Mouse (Mus musculus): Measurements from ENCODE around the gene Scoc. TPM values are rescaled to one million over a fixed set of nuclear protein-coding genes. Genes with fewer than 3 reads are reported as not detected.
A peak's percentile ranks its signal among the peaks of the same experiment; 100 is the strongest.
"Not testable (repeated sequence)": the region's sequence is repeated elsewhere in the genome, so short reads cannot be mapped to it uniquely, and the experiment has no call there.

The Scoc gene
- 45.8 and 53.8 TPM in 2 replicates for polyA plus RNA-seq (2015; fragmentation: Nextera tagmentation; extraction: Ambion mirVana)

DNA sequence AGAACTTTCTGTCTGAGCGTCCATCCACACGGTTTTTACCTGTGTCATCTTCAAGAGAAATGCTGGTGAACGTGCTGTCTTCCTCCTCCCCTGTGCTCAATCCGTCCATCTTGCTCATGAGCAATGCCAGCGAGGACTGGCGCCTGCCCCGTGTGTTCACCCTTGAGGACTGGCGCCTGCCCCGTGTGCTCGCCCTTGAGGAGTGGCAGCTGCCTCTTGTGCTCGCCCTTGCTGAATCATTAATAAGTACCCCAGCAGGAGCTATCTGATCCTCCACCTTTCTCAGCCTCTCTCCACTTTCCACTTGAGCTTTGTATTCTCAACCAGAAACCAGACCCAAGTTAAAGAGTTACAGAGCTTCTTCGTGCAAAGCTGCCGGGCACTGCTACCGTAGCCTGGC is at the start of gene Scoc:
Gene Scoc (minus strand): TSS at position 170 of the 400 bp plus-strand sequence.
- no peaks in the 10 kb centered on the region for H3K27me3 ChIP-seq
- no peaks in the 10 kb centered on the region for H3K9me3 ChIP-seq (replicated peaks)
- H3K9ac ChIP-seq, result no peak within 1 kb of the TSS
- no peaks in the 10 kb centered on the region for H3K36me3 ChIP-seq (replicated peaks)
- no peaks in the 10 kb centered on the region for H3K4me1 ChIP-seq (replicated peaks)
- H3K27ac ChIP-seq (replicated peaks), result no peak within 1 kb of the TSS
- no peak within 1 kb of the TSS for H3K4me3 ChIP-seq (replicated peaks)
- WGBS (ENCODE audit: insufficient replicate concordance), result 72% methylated on average over 14 of the region's 14 CpGs
- ATAC-seq (ENCODE audit: insufficient read depth), result no peak
- H3K4me2 ChIP-seq, result no peak within 1 kb of the TSS

DNA sequence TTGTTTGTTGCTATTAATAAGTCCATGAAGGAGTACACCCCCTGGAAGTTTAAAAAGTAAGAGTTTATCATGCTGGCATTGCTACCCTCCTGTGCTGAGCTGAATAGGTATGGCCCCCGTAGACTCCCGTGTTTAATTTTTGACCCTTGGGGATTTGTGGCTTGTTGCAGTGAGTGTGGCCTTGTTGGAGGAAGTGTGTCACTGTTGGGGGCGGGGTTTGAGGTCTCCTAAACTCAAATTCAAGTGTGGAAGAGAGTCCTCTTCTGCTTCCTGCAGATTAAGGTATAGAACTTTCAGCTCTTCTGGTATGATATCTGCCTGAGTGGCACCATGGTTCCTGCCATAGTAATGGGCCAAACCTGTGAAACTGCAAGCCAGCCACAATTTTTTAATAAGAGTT is 1.4 kb upstream of the Scoc start:
- no peaks in the 10 kb centered on the region for H3K27me3 ChIP-seq
- no peaks in the 10 kb centered on the region for H3K9me3 ChIP-seq (replicated peaks)
- H3K27ac ChIP-seq (replicated peaks), result no peak overlapping the region
- WGBS (ENCODE audit: insufficient replicate concordance), result 37% methylated on average over 3 of the region's 3 CpGs
- no peak overlapping the region for H3K4me2 ChIP-seq
- ATAC-seq (ENCODE audit: insufficient read depth), result no peak
- no peaks in the 10 kb centered on the region for H3K36me3 ChIP-seq (replicated peaks)
- no peak overlapping the region for H3K9ac ChIP-seq
- H3K4me1 ChIP-seq (replicated peaks), result no peaks in the 10 kb centered on the region
- H3K4me3 ChIP-seq (replicated peaks), result no peak overlapping the region

DNA sequence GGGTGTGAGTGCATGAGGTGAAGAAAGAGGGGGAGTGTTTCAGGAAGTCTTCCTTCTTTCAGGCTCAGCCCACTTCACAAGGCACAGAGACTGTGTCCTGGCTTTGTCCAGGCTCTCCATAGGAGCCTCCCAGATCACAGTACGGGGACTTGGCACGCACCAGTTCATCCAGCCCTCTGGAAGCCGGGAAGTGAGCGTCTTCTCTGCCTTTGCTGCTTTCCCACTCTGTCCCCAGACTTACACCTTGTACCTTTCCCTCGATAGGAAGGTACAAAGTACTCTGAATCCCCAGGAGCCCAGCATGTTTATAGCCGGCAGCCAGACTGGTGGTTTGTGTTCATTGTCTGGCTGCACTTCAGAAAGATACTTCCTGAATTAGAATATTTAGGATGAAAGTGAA is 1.1 kb downstream of the Scoc start:
- H3K9ac ChIP-seq, result no peak overlapping the region
- WGBS (ENCODE audit: insufficient replicate concordance), result 55% methylated on average over 6 of the region's 6 CpGs
- no peak for ATAC-seq (ENCODE audit: insufficient read depth)

DNA sequence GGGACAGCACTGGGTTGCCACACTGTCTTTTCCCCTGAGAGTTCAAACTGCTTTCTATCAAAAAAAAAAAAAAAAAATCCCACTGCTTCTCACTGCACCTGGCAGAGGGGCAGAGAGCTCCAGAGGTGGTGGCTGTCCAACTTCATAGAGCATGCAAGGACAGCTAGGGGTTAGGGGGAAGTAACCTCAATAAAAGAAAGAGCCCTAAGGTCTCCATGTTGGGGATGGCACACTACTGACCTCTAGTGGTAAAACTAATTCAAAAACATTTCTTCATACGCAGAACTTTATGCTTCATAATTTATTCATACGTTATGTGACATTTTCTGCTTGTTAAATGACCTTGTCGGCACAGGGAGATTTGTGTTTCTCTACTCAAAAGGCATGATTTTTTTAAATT is 7.1 kb downstream of the Scoc start:
- Histone ChIP-seq H3K36me3 (replicated peaks) (no peaks in the 10 kb centered on the region), H3K27ac (replicated peaks) (no peak overlapping the region), H3K4me3 (replicated peaks) (no peak overlapping the region), H3K27me3 (no peaks in the 10 kb centered on the region), H3K4me2 (no peak overlapping the region), H3K9ac (no peak overlapping the region), H3K9me3 (replicated peaks) (no peaks in the 10 kb centered on the region), H3K4me1 (replicated peaks) (0 out of 2 replicates have a peak, but pooled peaks cover 3% of the 10 kb centered on the region)
- no peak for ATAC-seq (ENCODE audit: insufficient read depth)
- WGBS (ENCODE audit: insufficient replicate concordance), result 16% methylated on average over 3 of the region's 3 CpGs

More for the DNA sequence above, 1.1 kb downstream of the Scoc start:
- Histone ChIP-seq H3K27me3 (no peaks in the 10 kb centered on the region), H3K4me2 (no peak overlapping the region), H3K4me3 (replicated peaks) (no peak overlapping the region), H3K9me3 (replicated peaks) (no peaks in the 10 kb centered on the region), H3K4me1 (replicated peaks) (no peaks in the 10 kb centered on the region), H3K36me3 (replicated peaks) (no peaks in the 10 kb centered on the region), H3K27ac (replicated peaks) (no peak overlapping the region)

DNA sequence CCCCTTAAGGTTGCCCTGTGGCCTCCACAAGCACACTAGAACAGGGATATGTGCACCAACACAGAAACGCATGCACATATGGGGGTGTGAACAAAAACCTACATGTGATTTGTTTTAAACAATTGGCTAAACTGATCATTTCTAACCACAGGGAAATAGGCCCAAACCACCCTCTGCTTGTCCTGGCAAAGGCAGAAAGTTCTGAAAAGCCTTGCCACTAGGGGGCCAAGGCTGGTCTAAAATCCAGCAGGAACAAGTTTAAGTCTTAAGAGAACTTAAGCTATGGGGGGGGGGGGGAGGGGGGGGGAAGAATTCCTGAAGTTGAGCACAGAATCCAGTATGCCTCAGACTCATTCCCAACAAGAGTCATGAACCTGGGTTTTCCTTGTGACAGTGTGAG is 8.2 kb downstream of the Scoc start:
- WGBS (ENCODE audit: insufficient replicate concordance), result 66% methylated on average over 1 of the region's 1 CpGs
- H3K4me1 ChIP-seq (replicated peaks), result 0 out of 2 replicates have a peak, but pooled peaks cover 3% of the 10 kb centered on the region
- no peaks in the 10 kb centered on the region for H3K9me3 ChIP-seq (replicated peaks)
- no peaks in the 10 kb centered on the region for H3K36me3 ChIP-seq (replicated peaks)
- H3K27ac ChIP-seq (replicated peaks), result no peak overlapping the region
- H3K9ac ChIP-seq, result no peak overlapping the region
- no peak for ATAC-seq (ENCODE audit: insufficient read depth)
- H3K4me2 ChIP-seq, result no peak overlapping the region
- H3K4me3 ChIP-seq (replicated peaks), result no peak overlapping the region
- H3K27me3 ChIP-seq, result no peaks in the 10 kb centered on the region

DNA sequence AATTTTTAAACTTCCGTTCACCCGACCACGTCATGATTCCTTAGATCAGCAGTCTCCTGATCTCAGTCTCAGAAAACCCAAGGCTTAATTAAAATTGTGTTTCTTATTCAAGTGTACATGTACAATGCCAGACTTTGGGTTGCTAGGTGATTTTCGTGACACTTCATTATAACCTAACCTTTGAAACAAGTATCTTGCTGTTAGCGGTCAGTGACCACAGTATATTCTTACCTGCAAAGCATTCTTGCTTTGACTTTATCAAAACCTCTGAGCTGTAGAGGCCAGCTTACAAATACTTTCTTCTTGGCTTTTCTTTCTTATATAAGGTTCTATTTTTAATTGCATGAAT is 15.2 kb downstream of the Scoc start:
- peaks cover 33% of the 10 kb centered on the region for H3K4me1 ChIP-seq (replicated peaks)
- peak overlapping the region; percentile 95; the same call in 1 of the 2 replicates for H3K9ac ChIP-seq
- no peaks in the 10 kb centered on the region for H3K9me3 ChIP-seq (replicated peaks)
- H3K27me3 ChIP-seq, result no peaks in the 10 kb centered on the region
- 32% methylated on average over 5 of the region's 5 CpGs for WGBS (ENCODE audit: insufficient replicate concordance)
- peak overlapping the region; percentile 89 for H3K4me2 ChIP-seq
- peaks cover 8% of the 10 kb centered on the region for H3K36me3 ChIP-seq (replicated peaks)
- H3K4me3 ChIP-seq (replicated peaks), result peak overlapping the region; percentile 92
- no peak for ATAC-seq (ENCODE audit: insufficient read depth)
- peak overlapping the region; percentile 96 for H3K27ac ChIP-seq (replicated peaks)

DNA sequence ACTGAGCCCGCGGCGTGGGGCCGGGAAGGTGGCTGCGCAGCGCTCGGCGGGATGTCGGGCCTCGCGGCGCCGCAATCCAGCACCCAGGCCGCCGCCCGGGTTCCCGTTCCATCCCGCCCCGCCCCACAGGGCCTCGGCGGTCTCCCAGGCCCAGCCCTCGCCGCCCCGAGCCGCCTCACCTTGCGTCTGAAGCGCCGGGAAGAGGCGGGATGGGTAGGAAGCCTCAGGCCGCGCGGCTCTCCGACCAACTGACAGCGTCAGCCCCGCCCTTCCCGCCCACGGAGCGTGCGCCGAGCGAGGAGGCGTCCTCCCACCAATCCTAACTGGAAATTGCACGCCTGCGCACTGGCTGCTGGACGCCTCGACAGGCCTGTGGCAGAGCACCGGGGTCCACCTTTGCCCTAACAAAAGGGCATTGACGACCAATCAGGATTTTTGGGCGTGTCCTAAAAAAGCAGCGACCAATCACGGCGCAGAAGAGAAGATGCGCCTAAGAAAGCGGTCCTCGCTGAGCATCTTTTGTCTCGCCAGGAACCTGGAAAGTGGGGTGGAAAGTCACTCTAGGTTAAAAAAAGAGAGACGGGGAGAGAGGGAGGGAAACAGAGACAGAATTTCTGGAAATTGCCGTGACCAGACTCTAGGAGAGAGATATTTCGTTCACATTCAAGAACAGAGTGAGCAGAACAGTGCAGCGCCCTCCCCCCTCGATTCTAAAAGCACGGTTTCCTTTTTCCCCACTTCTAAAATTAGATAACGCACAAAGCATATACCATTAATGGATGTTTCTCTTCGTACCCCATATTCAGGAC is 15.7 kb downstream of the Scoc start:
- Histone ChIP-seq H3K4me2 (peak overlapping the region; percentile 89), H3K9me3 (replicated peaks) (no peaks in the 10 kb centered on the region), H3K27ac (replicated peaks) (peak overlapping the region; percentile 96), H3K4me3 (replicated peaks) (peak overlapping the region; percentile 92), H3K9ac (peak overlapping the region; percentile 95), H3K4me1 (replicated peaks) (peaks cover 38% of the 10 kb centered on the region), H3K36me3 (replicated peaks) (peaks cover 14% of the 10 kb centered on the region), H3K27me3 (no peaks in the 10 kb centered on the region)
- peak; percentile 98 for ATAC-seq (ENCODE audit: insufficient read depth)
- 1% methylated on average over 63 of the region's 64 CpGs for WGBS (ENCODE audit: insufficient replicate concordance)

DNA sequence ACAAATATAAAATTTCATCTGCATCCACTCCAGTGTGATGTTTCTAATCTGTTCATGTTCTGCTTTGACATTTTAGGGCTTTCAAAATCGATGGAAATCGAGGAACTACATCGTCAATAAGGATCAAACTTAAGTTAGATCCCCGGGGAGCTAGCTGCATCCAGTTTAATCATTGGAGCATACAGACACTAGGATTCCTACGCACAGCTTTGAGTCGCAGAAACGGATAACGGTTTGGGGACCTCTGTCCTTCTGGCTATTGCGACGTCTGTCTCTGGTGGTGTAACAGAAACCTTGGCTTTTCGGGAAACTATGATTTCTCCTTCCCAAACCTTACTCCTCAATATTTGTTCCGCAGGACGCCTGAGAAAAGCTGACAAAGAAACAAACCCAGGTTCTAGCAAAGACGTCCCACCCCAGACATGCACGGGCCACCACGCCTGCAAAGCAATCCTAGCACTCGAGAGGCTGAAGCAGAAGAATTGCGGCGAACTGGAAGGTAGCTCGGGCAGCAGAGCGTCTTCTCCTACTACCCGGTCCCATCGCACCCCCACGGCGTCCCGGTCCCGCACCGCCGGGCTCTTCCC is 16.4 kb downstream of the Scoc start:
- no peaks in the 10 kb centered on the region for H3K27me3 ChIP-seq
- peak overlapping the region; percentile 89 for H3K4me2 ChIP-seq
- WGBS (ENCODE audit: insufficient replicate concordance), result under 1% methylated on average over 29 of the region's 29 CpGs
- peak overlapping the region; percentile 96 for H3K27ac ChIP-seq (replicated peaks)
- peak; percentile 35 for ATAC-seq (ENCODE audit: insufficient read depth)
- peak overlapping the region; percentile 92 for H3K4me3 ChIP-seq (replicated peaks)
- H3K36me3 ChIP-seq (replicated peaks), result peaks cover 20% of the 10 kb centered on the region
- H3K4me1 ChIP-seq (replicated peaks), result peaks cover 38% of the 10 kb centered on the region
- peak overlapping the region; percentile 95 for H3K9ac ChIP-seq
- no peaks in the 10 kb centered on the region for H3K9me3 ChIP-seq (replicated peaks)

DNA sequence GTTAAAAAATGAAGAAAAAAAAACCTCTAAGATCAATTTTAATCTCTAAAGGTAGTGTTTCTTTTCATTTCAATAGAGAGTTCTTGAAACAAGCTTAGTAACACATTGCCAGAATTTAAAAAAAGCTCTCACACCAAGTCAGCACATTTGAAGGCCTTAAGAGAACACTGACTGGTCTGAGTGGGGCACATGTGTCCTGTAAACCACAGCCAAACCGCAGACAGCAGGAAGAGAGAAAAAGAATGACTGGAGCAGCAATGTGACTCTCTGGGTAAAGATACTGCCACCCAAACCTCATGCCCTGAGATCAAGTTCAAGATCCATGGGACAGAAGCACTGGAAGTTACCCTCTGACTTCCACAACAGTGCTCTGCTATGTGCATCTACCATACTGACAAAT is 21.1 kb downstream of the Scoc start:
- no peaks in the 10 kb centered on the region for H3K27me3 ChIP-seq
- H3K4me2 ChIP-seq, result no peak overlapping the region
- peaks cover 30% of the 10 kb centered on the region for H3K4me1 ChIP-seq (replicated peaks)
- no peaks in the 10 kb centered on the region for H3K9me3 ChIP-seq (replicated peaks)
- peaks cover 45% of the 10 kb centered on the region for H3K36me3 ChIP-seq (replicated peaks)
- H3K4me3 ChIP-seq (replicated peaks), result no peak overlapping the region
- no peak for ATAC-seq (ENCODE audit: insufficient read depth)
- H3K27ac ChIP-seq (replicated peaks), result no peak overlapping the region
- no peak overlapping the region for H3K9ac ChIP-seq
- 28% methylated on average over 1 of the region's 1 CpGs for WGBS (ENCODE audit: insufficient replicate concordance)

DNA sequence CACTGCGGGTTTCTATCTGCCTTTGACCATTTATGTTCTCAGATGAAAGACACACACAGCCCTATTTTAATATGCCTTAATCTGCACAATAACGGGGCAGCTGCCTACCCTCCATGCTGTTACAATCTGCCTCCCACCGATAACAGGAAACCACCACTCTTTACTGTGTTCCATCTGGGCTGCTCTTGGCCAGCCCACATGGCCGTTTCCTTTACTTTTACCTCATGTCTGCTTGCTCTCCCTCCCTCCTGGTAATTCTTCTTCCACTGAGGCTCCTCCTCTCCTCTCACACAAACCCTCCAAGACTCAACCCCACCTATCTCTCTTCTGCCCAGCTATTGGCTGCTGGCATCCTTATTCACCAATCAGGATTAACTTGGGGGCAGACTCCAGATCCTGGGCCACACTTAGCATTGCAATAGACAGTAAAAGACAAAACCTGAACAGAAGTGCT is 29.1 kb downstream of the Scoc start:
- peaks cover 12% of the 10 kb centered on the region for H3K36me3 ChIP-seq (replicated peaks)
- H3K27ac ChIP-seq (replicated peaks), result peak overlapping the region; percentile 83
- 12% methylated on average over 4 of the region's 4 CpGs for WGBS (ENCODE audit: insufficient replicate concordance)
- H3K27me3 ChIP-seq, result no peaks in the 10 kb centered on the region
- peak overlapping the region; percentile 46; the same call in 1 of the 2 replicates for H3K9ac ChIP-seq
- peak; percentile 94 for ATAC-seq (ENCODE audit: insufficient read depth)
- H3K4me3 ChIP-seq (replicated peaks), result peak overlapping the region; percentile 31
- no peaks in the 10 kb centered on the region for H3K9me3 ChIP-seq (replicated peaks)
- H3K4me1 ChIP-seq (replicated peaks), result peaks cover 52% of the 10 kb centered on the region
- peak overlapping the region; percentile 65 for H3K4me2 ChIP-seq

DNA sequence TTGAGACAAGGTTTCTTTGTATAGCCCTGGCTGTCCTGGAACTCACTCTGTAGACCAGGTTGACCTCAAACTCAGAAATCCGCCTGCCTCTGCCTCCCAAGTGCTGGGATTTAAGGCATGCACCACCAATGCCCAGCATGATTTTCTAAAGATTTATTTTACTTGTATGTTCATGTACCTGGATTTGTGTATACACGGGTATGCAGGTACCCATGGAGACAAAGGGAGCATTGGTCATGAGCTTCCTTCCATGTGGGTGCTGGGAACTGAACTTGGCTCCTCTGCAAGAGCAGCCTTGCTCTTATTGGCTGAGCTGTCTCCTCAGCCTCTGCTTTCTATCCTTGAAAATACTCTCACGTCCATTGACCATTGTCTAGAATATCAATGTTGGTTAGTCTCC is 29.6 kb downstream of the Scoc start:
- H3K4me1 ChIP-seq (replicated peaks), result peaks cover 56% of the 10 kb centered on the region
- H3K27me3 ChIP-seq; H3K9me3 ChIP-seq (replicated peaks); H3K36me3 ChIP-seq (replicated peaks): not testable (repeated sequence)
- 51% methylated on average over 3 of the region's 3 CpGs for WGBS (ENCODE audit: insufficient replicate concordance)
- ATAC-seq (ENCODE audit: insufficient read depth), result peak; percentile 13; the same call in 1 of the 2 replicates
- peak overlapping the region; percentile 46; the same call in 1 of the 2 replicates for H3K9ac ChIP-seq
- peak overlapping the region; percentile 65 for H3K4me2 ChIP-seq
- H3K4me3 ChIP-seq (replicated peaks), result peak overlapping the region; percentile 31
- H3K27ac ChIP-seq (replicated peaks), result peak overlapping the region; percentile 83
